Mouse (Mus musculus) kidney, adult 18-20 months (tissue): ENCODE measurements at regions not wholly inside any gene's neighbourhood (a gene's known extent, or its start where the extent isn't known, plus 50 kb on each side); places are given as distances from the start of the nearest gene placed in this dataset.

Experiments used
- DNase-seq: peaks from one replicate; pipeline ENCODE4 v3.0.0; 2021

- no peak for DNase-seq
Measured at GRCm38 (mm10) chr1:6928658-6929057, 2121.0 kb downstream of the Gm37988 start.

GRCm38 (mm10) chr1:6931876-6932275 is 2124.2 kb downstream of the Gm37988 start:
- no peak for DNase-seq

GRCm38 (mm10) chr1:6969838-6970237 is 2162.1 kb downstream of the Gm37988 start:
- DNase-seq: no peak

DNA sequence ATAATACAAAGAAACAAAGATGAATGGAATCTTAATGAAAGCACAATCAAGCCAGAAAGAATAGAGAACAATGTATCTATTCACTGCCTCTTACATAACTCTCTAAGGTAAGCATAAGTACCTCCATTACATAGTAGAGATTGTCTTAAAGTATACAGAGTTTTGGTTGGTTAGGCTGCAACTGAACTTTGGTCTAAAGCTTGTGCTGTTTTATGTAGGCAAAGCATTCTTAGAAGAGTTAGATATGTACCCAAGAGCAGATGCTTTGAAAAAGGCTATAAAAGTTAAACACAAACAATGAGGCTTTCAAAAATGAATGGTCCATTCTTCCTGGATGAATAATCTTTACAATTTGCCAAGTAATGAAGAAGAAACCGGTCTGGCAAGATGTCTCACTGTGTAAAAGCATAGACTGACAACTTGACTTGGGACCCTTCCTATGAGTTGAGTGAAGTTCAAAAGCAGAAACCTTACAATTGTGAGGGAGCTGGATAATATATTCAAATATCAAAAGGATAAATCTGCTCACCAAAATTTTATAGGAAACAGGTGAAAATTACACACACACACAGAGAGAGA is 2166.1 kb downstream of the Gm37988 start:
- DNase-seq: no peak

GRCm38 (mm10) chr1:6979626-6980025 is 2171.9 kb downstream of the Gm37988 start:
- no peak for DNase-seq

- no peak for DNase-seq
Measured at GRCm38 (mm10) chr1:6984226-6984625, 2176.5 kb downstream of the Gm37988 start.

- no peak for DNase-seq
Measured at GRCm38 (mm10) chr1:6997611-6998010, 2189.9 kb downstream of the Gm37988 start.

DNA sequence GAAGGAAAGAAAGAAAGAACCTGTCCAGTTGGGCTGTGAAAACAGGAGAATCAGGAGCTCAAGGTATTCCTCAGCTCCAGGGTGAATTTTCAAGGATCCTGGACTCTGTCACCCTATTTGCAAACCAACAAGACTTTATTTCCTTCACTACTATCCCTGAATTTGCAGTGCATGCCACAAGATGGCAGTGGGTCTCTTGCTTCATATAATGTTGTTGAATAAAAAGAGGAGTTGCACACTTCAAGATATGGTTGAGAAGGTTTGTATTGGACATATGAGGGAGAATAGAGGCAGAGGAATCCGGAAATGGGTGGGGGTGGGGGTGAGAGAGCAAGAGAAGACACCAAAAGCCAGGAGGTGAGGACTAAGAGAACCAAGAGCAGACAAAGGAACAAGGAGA is 2202.5 kb downstream of the Gm37988 start:
- DNase-seq: peak; percentile 50
